Mouse (Mus musculus) spleen, adult 2 months (tissue): ENCODE results near the gene Rccd1. TPM values are rescaled to one million over a fixed set of nuclear protein-coding genes. Genes with fewer than 3 reads are reported as not detected.

Experiments
- DNase-seq, 2 experiments: peaks; one replicate each; pipeline versions ENCODE4 v3.0.0 to v3.0.0-alpha.2; 2012 to 2021; ENCODE audit warnings: low spot score in 2 of 2, low read depth in 1 of 2
- H3K27ac ChIP-seq: fragments of 200-500 bp; 2 replicates; pipeline ENCODE4 v1.5.1; 2012; ENCODE audit warnings: low read length, inconsistent platforms; ENCODE audit not compliant: insufficient read depth
- H3K27me3 ChIP-seq: fragments of 200-500 bp; 2 replicates; pipeline ENCODE4 v1.6.1; 2012; ENCODE audit warnings: mild to moderate bottlenecking, moderate library complexity, low read length, inconsistent platforms; ENCODE audit not compliant: control insufficient read depth, insufficient read depth
- H3K36me3 ChIP-seq: fragments of 200-500 bp; 2 replicates; pipeline ENCODE4 v1.6.1; 2012; ENCODE audit warnings: mild to moderate bottlenecking, low read length, inconsistent platforms; ENCODE audit not compliant: control insufficient read depth, insufficient read depth
- H3K4me1 ChIP-seq: fragments of 200-500 bp; 2 replicates; pipeline ENCODE4 v1.6.1; 2011; ENCODE audit warnings: inconsistent platforms; ENCODE audit not compliant: control insufficient read depth, insufficient read depth, insufficient read length
- H3K4me3 ChIP-seq: fragments of 200-500 bp; 2 replicates; pipeline ENCODE4 v1.5.1; 2011; ENCODE audit warnings: mild to moderate bottlenecking, inconsistent platforms; ENCODE audit not compliant: insufficient read depth, insufficient read length; ENCODE audit errors: extremely low read depth
- CTCF ChIP-seq: fragments of 200-500 bp; IDR thresholded peaks from 2 replicates; pipeline ENCODE4 v1.5.1; 2011; ENCODE audit warnings: mild to moderate bottlenecking, inconsistent platforms; ENCODE audit not compliant: insufficient read depth, insufficient read length, insufficient replicate concordance; ENCODE audit errors: extremely low read depth
- POLR2A ChIP-seq: fragments of 200-500 bp; IDR thresholded peaks from 2 replicates; pipeline ENCODE4 v1.6.1; 2011; ENCODE audit warnings: low read depth, low read length, inconsistent platforms
- WGBS: fragments of 180-500 bp; shearing (Covaris S2); methylation state at CpG from one replicate; pipeline ENCODE4 v1.1.7; 2018; 5-methylcytosine and 5-hydroxymethylcytosine counted together
- polyA plus RNA-seq: library from polyadenylated mRNA; depleted of rRNA; stranded (reverse); fragments of >200 nt; gene quantifications from 2 replicates; pipeline ENCODE4 v1.2.3, GENCODE M21; 2012; rRNA removed

Gene Rccd1
- polyA plus RNA-seq, 1 experiment = 13.2 TPM

- Histone ChIP-seq H3K36me3 (no peaks in the 10 kb centered on the region), H3K4me3 (no peak overlapping the region), H3K4me1 (no peaks in the 10 kb centered on the region), H3K27ac (no peak overlapping the region), H3K27me3 (no peaks in the 10 kb centered on the region)
- DNase-seq = no peak
- no peak for TF ChIP-seq CTCF
- no peak for TF ChIP-seq POLR2A
- WGBS = 17% methylated on average over 7 of the region's 7 CpGs
Measured at GRCm38 (mm10) chr7:80246859-80247258, 77.4 kb downstream of the Rccd1 start.

- Histone ChIP-seq H3K4me1 (no peaks in the 10 kb centered on the region), H3K27ac (peak within 1 kb of the TSS; percentile 49), H3K4me3 (peak within 1 kb of the TSS; percentile 63), H3K27me3 (no peaks in the 10 kb centered on the region), H3K36me3 (no peaks in the 10 kb centered on the region)
- under 1% methylated on average over 48 of the region's 48 CpGs for WGBS
- TF ChIP-seq CTCF (0 out of 2 replicates have a peak, but pooled peaks have one; percentile 15), POLR2A (no peak)
- peak; percentile 92 to 97 for DNase-seq
Measured at GRCm38 (mm10) chr7:80246148-80246721, 78.0 kb downstream of the Rccd1 start, which contains the start of gene Ttll13. TSS of gene Ttll13 (plus strand) at chr7:80246376.

- TF ChIP-seq POLR2A (no peak), CTCF (no peak)
- Histone ChIP-seq H3K27me3 (no peaks in the 10 kb centered on the region), H3K4me3 (no peak overlapping the region), H3K27ac (no peak overlapping the region), H3K4me1 (no peaks in the 10 kb centered on the region), H3K36me3 (peaks cover 2% of the 10 kb centered on the region; the same call in 1 of the 2 replicates)
- WGBS = 100% methylated on average over 4 of the region's 4 CpGs
- DNase-seq = no peak
Measured at GRCm38 (mm10) chr7:80244851-80245250, 79.4 kb downstream of the Rccd1 start.

Other genes starting within 250 kb of the Rccd1 start
- gene Idh2, start 209.1 kb downstream of the Rccd1 start, polyA plus RNA-seq = 52.6 and 54.0 TPM in 2 replicates
- gene Sema4b, start 137.6 kb downstream of the Rccd1 start, polyA plus RNA-seq = 69.5 and 81.3 TPM in 2 replicates
- 117 and 118 TPM in 2 replicates for gene Cib1, start 91.6 kb downstream of the Rccd1 start, polyA plus RNA-seq
- 3.0 and 3.7 TPM in 2 replicates for gene Gdpgp1, start 91.6 kb downstream of the Rccd1 start, polyA plus RNA-seq
- 0.25 and 0.31 TPM in 2 replicates for gene Ttll13, start 78.1 kb downstream of the Rccd1 start, polyA plus RNA-seq
- gene Ngrn, start 63.2 kb downstream of the Rccd1 start, polyA plus RNA-seq = 14.9 and 21.5 TPM in 2 replicates
- 10.4 and 11.0 TPM in 2 replicates for gene Vps33b, start 54.8 kb downstream of the Rccd1 start, polyA plus RNA-seq
- gene Prc1, start 30.0 kb downstream of the Rccd1 start, polyA plus RNA-seq = 12.2 and 15.8 TPM in 2 replicates
- gene Unc45a, start 16.6 kb upstream of the Rccd1 start, polyA plus RNA-seq = 53.7 and 61.8 TPM in 2 replicates
- 15.5 and 17.8 TPM in 2 replicates for gene Hddc3, start 18.6 kb upstream of the Rccd1 start, polyA plus RNA-seq
- gene Man2a2, start 46.9 kb upstream of the Rccd1 start, polyA plus RNA-seq = 98.3 and 115 TPM in 2 replicates
- gene Fes, start 63.5 kb upstream of the Rccd1 start, polyA plus RNA-seq = 52.8 and 90.0 TPM in 2 replicates
- 35.7 and 48.6 TPM in 2 replicates for gene Furin, start 81.0 kb upstream of the Rccd1 start, polyA plus RNA-seq
- gene Blm, start 210.7 kb upstream of the Rccd1 start, polyA plus RNA-seq = 1.1 and 1.6 TPM in 2 replicates